Mouse (Mus musculus) embryonic facial prominence, embryonic 11.5 days (tissue): ENCODE data around the gene Gm38431. TPM values are rescaled to one million over a fixed set of nuclear protein-coding genes. Genes with fewer than 3 reads are reported as not detected.

Experiments
- ATAC-seq: fragments of 200-750 bp; cut with Nextera tagmentation; replicated peaks from 2 replicates; pipeline ENCODE4 v1.8.0; 2017; ENCODE audit warnings: low read depth; ENCODE audit not compliant: insufficient number of reproducible peaks, low FRiP score, low TSS enrichment
- DNase-seq: peaks from one replicate; pipeline ENCODE4 v3.0.0-alpha.2; 2015; ENCODE audit warnings: low spot score
- H3K27ac ChIP-seq: fragments of 300-500 bp; sonication (generic); replicated peaks from 2 replicates; pipeline ENCODE4 v1.5.1; 2014; ENCODE audit warnings: mild to moderate bottlenecking, low read depth, low read length, control low read depth
- H3K27me3 ChIP-seq: fragments of 300-500 bp; sonication (generic); 2 replicates; pipeline ENCODE4 v1.6.1; 2014; ENCODE audit warnings: mild to moderate bottlenecking, low read length, moderate library complexity, mixed read lengths; ENCODE audit not compliant: control insufficient read depth, insufficient read depth
- H3K36me3 ChIP-seq: fragments of 300-500 bp; sonication (generic); replicated peaks from 2 replicates; pipeline ENCODE4 v1.6.1; 2014; ENCODE audit warnings: low read depth, mild to moderate bottlenecking, low read length, moderate library complexity, mixed read lengths; ENCODE audit not compliant: control insufficient read depth, insufficient read depth
- H3K4me1 ChIP-seq: fragments of 300-500 bp; sonication (generic); 2 replicates; pipeline ENCODE4 v1.6.1; 2014; ENCODE audit warnings: low read length, mixed read lengths; ENCODE audit not compliant: control insufficient read depth, insufficient read depth
- H3K4me2 ChIP-seq: fragments of 300-500 bp; sonication (generic); 2 replicates; pipeline ENCODE4 v1.6.1; 2014; ENCODE audit warnings: low read depth, mild to moderate bottlenecking, control low read depth, low read length, moderate library complexity
- H3K4me3 ChIP-seq: fragments of 300-500 bp; sonication (generic); 2 replicates; pipeline ENCODE4 v1.5.1; 2014; ENCODE audit warnings: low read depth, low read length, control low read depth
- H3K9ac ChIP-seq: fragments of 300-500 bp; sonication (generic); replicated peaks from 2 replicates; pipeline ENCODE4 v1.6.1; 2014; ENCODE audit warnings: mild to moderate bottlenecking, control low read depth, low read length
- H3K9me3 ChIP-seq: fragments of 300-500 bp; sonication (generic); replicated peaks from 2 replicates; pipeline ENCODE4 v1.6.1; 2016; ENCODE audit warnings: mild to moderate bottlenecking, low read length, inconsistent platforms, mixed read lengths; ENCODE audit not compliant: control insufficient read depth
- WGBS: fragments of 180-500 bp; shearing (Covaris S2); extraction: QIAGEN DNeasy Blood & Tissue Kit; methylation state at CpG from one replicate; pipeline ENCODE4 v1.1.7; 2014; 5-methylcytosine and 5-hydroxymethylcytosine counted together
- polyA plus RNA-seq: library from polyadenylated mRNA; unstranded; fragments of >200 nt; fragmentation: Nextera tagmentation; extraction: Ambion mirVana; gene quantifications from 2 replicates; pipeline ENCODE4 v1.2.1, GENCODE M21; 2014

The Gm38431 gene
- polyA plus RNA-seq, 1 experiment from 2014 or later: 2.3 TPM

DNA sequence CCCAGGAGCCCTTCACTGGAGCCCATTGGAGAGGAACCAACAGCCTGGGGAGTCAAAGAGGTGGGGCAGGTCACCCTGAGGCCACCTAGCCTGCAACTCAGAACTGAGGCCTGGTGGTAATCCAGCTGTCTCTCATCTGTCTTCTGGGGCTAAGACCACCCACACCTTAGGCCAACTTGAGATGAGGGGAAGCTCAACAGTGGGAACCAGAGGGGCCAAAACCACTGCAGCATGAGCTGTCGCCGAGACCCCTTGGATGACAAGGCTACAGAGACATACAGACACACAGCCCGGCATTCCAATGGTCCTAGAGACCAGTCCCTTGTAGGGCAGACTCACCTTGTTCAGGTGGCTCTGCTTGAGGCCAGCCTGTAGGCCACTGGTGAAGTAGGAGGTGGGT lies 16.2 kb downstream of the Gm38431 start:
- no peak for DNase-seq
- no peaks in the 10 kb centered on the region for H3K9me3 ChIP-seq
- H3K4me2 ChIP-seq: no peak overlapping the region
- WGBS: 86% methylated on average over 3 of the region's 3 CpGs
- H3K9ac ChIP-seq: no peak overlapping the region
- H3K36me3 ChIP-seq: peaks cover 29% of the 10 kb centered on the region
- no peaks in the 10 kb centered on the region for H3K4me1 ChIP-seq
- no peak overlapping the region for H3K4me3 ChIP-seq
- H3K27ac ChIP-seq: no peak overlapping the region
- no peaks in the 10 kb centered on the region for H3K27me3 ChIP-seq
- no peak for ATAC-seq

DNA sequence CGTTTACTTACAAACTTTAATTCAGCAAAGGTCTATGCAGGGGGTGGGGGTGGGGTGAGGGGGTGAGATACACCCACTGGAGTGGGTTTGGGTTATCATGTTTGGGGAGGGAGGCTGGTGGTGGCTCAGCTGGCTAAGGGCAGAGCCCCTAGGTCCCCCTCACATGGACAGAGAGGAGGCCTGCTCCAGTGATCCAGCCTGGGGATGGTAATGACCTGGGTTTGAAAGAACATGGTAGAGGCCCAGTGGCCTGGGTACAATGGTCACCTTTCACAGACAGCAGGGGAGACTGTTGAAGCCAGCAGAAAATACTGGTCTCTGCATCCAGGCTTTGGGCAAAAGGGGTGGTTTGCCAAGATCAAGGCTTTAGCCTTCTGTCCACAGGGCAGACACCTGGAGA lies 17.6 kb downstream of the Gm38431 start:
- Histone ChIP-seq H3K36me3 (peaks cover 16% of the 10 kb centered on the region), H3K4me3 (no peak overlapping the region), H3K9ac (no peak overlapping the region), H3K4me1 (no peaks in the 10 kb centered on the region), H3K27me3 (no peaks in the 10 kb centered on the region), H3K4me2 (no peak overlapping the region), H3K9me3 (no peaks in the 10 kb centered on the region), H3K27ac (no peak overlapping the region)
- ATAC-seq (no peak), DNase-seq (no peak)
- 94% methylated on average over 1 of the region's 1 CpGs for WGBS

DNA sequence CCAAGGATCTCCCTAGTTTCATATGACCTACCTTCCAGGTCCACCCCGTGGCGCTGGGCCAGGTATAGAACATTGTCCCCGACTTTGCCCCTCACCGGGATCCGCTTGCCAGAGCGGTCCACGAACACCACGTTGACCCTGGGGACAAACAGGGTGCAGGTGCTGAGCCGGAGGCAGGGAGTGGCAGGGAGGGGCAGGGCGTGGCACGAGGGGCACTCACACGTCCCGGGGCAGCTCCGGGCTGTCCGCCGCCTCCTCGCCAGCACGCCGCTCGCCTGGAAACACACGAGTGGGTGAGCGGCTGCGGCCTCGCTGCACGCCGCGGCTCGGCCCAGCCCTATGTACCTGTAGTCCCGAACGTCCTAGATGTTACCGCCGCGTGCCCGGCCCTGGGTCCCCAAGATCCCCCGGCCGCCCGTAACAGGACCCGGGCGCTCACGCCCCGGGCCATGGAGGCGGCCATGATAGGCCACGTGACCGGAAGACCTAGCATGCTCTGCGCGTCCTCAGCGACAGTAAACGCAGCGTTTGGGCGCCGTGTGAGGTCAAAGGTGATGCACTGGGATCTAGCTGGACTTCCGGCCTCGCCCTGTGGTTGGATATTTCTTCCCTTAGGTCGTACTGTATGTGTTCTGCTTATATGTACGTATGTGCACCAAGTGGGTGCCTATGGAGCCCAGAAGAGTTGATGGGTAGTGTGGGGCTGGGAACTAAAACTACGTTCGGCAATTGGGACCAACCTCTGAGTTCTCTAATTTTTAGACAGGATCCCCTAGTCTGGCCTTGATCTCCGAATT lies 18.6 kb downstream of the Gm38431 start, which contains the start of the genes Gm49373 and Fdx1l:
Gene Gm49373 (minus strand): TSS at position 53 of the 797 bp plus-strand sequence.
Gene Fdx1l (minus strand): TSS at position 571 of the 797 bp plus-strand sequence.
- H3K9ac ChIP-seq: peak within 1 kb of the TSS; percentile 92
- no peaks in the 10 kb centered on the region for H3K9me3 ChIP-seq
- H3K27ac ChIP-seq: 0 out of 2 replicates have a peak within 1 kb of the TSS, but pooled peaks have one; percentile 7
- WGBS: 2% methylated on average over 58 of the region's 58 CpGs
- peak; percentile 90 for ATAC-seq
- no peaks in the 10 kb centered on the region for H3K27me3 ChIP-seq
- H3K36me3 ChIP-seq: peaks cover 10% of the 10 kb centered on the region
- H3K4me1 ChIP-seq: no peaks in the 10 kb centered on the region
- peak within 1 kb of the TSS; percentile 84 for H3K4me3 ChIP-seq
- peak; percentile 92 for DNase-seq
- peak within 1 kb of the TSS; percentile 89 for H3K4me2 ChIP-seq

DNA sequence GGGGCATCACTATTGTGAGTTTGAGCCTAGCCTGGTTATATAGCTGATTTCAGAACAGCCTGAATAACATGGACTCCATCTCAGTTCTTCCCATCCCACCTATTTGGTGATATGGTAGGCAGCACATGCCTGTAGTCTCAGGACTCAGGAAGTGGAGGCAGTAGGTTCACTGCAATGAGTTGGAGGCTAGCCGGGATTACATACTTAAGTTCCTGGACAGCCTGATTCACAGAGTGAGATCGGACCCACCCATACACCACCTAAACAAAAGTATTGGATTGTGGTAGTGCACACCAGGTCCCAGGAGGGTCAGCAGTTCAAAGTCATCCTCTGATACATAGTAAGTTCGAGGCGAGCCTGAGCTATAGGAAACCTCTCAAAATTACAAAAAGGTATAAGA lies 19.2 kb downstream of the Gm38431 start:
- Histone ChIP-seq H3K4me2 (peak overlapping the region; percentile 89), H3K4me3 (peak overlapping the region; percentile 84), H3K27me3 (no peaks in the 10 kb centered on the region), H3K4me1 (no peaks in the 10 kb centered on the region), H3K9ac (peak overlapping the region; percentile 92), H3K36me3 (peaks cover 10% of the 10 kb centered on the region), H3K9me3 (no peaks in the 10 kb centered on the region), H3K27ac (no peak overlapping the region)
- WGBS: 16% methylated on average over 4 of the region's 4 CpGs
- peak; percentile 5 for DNase-seq
- ATAC-seq: no peak

DNA sequence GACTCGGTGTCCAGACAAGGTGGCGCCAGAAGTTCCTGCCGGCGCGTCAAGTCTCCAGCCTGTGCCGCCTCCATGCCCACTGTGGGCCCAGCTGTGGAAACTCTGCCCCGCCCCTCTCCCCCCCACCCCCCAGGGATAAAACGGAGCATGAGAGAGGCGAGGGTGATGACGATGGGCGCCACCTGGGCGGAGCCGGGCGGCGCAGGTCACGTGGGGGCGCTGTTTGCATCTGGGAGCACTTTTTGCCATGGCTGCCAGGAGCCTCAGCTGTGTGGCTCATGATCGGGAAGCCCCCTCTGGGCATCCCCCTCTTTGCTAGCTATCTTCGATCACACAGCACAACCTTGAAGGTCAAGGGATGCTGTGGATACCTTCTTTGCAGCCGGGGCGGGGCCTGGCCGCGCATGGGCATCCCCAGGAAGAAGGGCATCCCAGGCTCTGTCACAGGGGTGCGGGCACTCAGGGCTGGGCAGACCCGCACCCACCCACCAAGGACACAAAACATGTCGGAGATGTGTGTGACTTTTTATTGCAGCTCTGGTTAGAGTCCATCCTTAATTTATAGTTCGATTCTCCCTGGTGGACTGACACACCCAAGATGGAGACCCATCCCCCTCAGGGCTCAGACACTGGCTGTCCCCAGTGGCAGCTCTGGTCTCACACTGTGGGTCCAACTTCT lies 24.7 kb downstream of the Gm38431 start, which contains the start of gene Zglp1:
Gene Zglp1 (minus strand): TSS at position 88 of the 679 bp plus-strand sequence.
- no peaks in the 10 kb centered on the region for H3K9me3 ChIP-seq
- ATAC-seq: no peak
- 85% methylated on average over 27 of the region's 27 CpGs for WGBS
- no peaks in the 10 kb centered on the region for H3K27me3 ChIP-seq
- no peak within 1 kb of the TSS for H3K4me3 ChIP-seq
- no peaks in the 10 kb centered on the region for H3K4me1 ChIP-seq
- no peak for DNase-seq
- H3K4me2 ChIP-seq: no peak within 1 kb of the TSS
- H3K36me3 ChIP-seq: no peaks in the 10 kb centered on the region; the same call in none of the 2 replicates
- no peak within 1 kb of the TSS for H3K27ac ChIP-seq
- no peak within 1 kb of the TSS for H3K9ac ChIP-seq

DNA sequence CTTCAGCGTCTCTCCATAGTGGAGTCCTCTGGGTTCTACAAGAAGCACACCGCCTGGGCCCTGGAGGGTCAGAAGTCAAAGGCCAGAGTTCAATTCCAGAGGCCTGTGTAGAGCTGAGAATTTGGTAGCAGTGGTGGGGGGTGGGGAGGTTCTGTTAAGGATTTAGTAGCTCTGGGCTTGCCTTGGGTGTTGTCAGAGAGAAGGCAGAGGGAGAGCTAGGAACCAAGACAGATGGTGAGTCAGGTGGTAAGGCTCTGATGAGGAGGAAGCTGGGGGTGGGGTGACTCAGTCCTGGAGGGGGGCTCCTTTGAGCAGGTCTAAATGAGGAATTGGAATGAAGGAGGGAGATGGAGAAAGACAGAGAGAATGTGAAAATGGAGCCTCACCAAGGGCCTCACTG lies 28.9 kb downstream of the Gm38431 start:
- Histone ChIP-seq H3K4me3 (no peak overlapping the region), H3K4me1 (no peaks in the 10 kb centered on the region), H3K4me2 (no peak overlapping the region), H3K27ac (no peak overlapping the region), H3K36me3 (no peaks in the 10 kb centered on the region; the same call in none of the 2 replicates), H3K9me3 (no peaks in the 10 kb centered on the region), H3K27me3 (no peaks in the 10 kb centered on the region), H3K9ac (no peak overlapping the region)
- ATAC-seq (no peak), DNase-seq (no peak)
- 77% methylated on average over 2 of the region's 2 CpGs for WGBS

DNA sequence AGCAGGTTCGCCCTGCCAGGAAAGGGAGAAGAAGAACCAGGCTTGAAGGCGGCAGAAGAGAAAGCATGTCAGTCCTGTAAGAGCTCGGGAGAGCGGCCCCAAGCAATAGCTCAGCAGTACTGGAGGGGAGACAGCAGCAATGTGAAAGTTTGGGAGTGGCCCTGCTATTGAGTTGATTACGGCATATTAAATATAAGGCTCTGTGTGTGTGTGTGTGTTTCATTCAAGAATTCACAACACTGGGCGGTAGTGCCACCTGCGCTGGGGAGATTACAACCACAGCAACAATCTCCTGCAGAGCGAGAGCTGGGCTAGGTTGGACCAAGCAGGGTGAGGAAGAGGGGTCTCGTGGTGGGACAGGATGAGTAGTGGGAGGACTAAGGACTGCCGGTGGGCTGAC lies 40.2 kb downstream of the Gm38431 start:
- 66% methylated on average over 10 of the region's 10 CpGs for WGBS
- ATAC-seq (no peak), DNase-seq (no peak)
- H3K27me3 ChIP-seq: no peaks in the 10 kb centered on the region
- H3K36me3 ChIP-seq: no peaks in the 10 kb centered on the region
- H3K27ac ChIP-seq: no peak overlapping the region
- no peak overlapping the region for H3K4me2 ChIP-seq
- H3K4me1 ChIP-seq: no peaks in the 10 kb centered on the region
- H3K4me3 ChIP-seq: no peak overlapping the region
- H3K9me3 ChIP-seq: no peaks in the 10 kb centered on the region
- no peak overlapping the region for H3K9ac ChIP-seq

DNA sequence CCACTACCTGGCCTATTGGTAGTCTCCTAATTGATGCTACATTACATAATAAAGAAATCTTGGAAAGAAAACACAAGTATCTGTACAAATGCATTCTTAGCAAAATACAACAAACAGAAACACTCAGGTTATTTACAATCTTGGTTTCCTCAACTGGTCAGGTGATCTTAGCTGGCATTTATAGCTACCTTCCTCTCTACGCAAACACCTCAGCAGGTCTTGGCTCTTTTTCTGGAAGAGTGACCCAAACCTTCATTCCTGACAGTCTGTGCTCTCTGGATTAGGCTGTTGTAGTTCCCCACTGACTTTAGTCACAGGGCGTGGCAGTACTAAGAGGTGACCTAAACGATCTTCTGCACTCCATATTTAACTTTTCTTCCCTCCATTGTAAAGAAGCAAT lies 46.6 kb downstream of the Gm38431 start:
- Histone ChIP-seq H3K27me3 (no peaks in the 10 kb centered on the region), H3K4me3 (no peak overlapping the region), H3K27ac (no peak overlapping the region), H3K9me3 (no peaks in the 10 kb centered on the region), H3K9ac (no peak overlapping the region), H3K36me3 (no peaks in the 10 kb centered on the region), H3K4me1 (no peaks in the 10 kb centered on the region), H3K4me2 (no peak overlapping the region)
- DNase-seq (no peak), ATAC-seq (no peak)
- WGBS: 84% methylated on average over 3 of the region's 3 CpGs
